Mouse (Mus musculus) olfactory bulb, adult 2 months (tissue): ENCODE measurements around the gene Cyp2c23. TPM values are rescaled to one million over a fixed set of nuclear protein-coding genes. Genes with fewer than 3 reads are reported as not detected.

Experiments
- H3K27ac ChIP-seq: fragments of 200-500 bp; 2 replicates; pipeline ENCODE4 v1.5.1; 2012; ENCODE audit warnings: low read depth, low read length; ENCODE audit not compliant: insufficient read depth
- H3K4me1 ChIP-seq: fragments of 200-500 bp; 2 replicates; pipeline ENCODE4 v1.6.1; 2012; ENCODE audit warnings: low read length; ENCODE audit not compliant: control insufficient read depth, insufficient read depth
- H3K4me3 ChIP-seq: fragments of 200-500 bp; 2 replicates; pipeline ENCODE4 v1.5.1; 2012; ENCODE audit warnings: mild to moderate bottlenecking, low read depth, low read length, moderate library complexity; ENCODE audit not compliant: insufficient read depth
- CTCF ChIP-seq: fragments of 200-500 bp; IDR thresholded peaks from 2 replicates; pipeline ENCODE4 v1.5.1; 2012; ENCODE audit warnings: low read depth, mild to moderate bottlenecking, low read length, moderate library complexity; ENCODE audit not compliant: insufficient read depth
- POLR2A ChIP-seq: fragments of 200-500 bp; IDR thresholded peaks from 2 replicates; pipeline ENCODE4 v1.6.1; 2012; ENCODE audit warnings: mild to moderate bottlenecking, low read depth, low read length, moderate library complexity; ENCODE audit not compliant: insufficient read depth
- WGBS: fragments of 180-500 bp; shearing (Covaris S2); methylation state at CpG from one replicate; pipeline ENCODE4 v1.1.7; 2018; 5-methylcytosine and 5-hydroxymethylcytosine counted together
- polyA plus RNA-seq: library from polyadenylated mRNA; stranded (reverse); fragments of >200 nt; gene quantifications from 2 replicates; pipeline ENCODE4 v1.2.4, GENCODE M21; 2012; ENCODE audit warnings: low replicate concordance; ENCODE audit not compliant: missing spikeins, insufficient read depth, insufficient read length

Cyp2c23 gene
- polyA plus RNA-seq, 1 experiment, result not detected

DNA sequence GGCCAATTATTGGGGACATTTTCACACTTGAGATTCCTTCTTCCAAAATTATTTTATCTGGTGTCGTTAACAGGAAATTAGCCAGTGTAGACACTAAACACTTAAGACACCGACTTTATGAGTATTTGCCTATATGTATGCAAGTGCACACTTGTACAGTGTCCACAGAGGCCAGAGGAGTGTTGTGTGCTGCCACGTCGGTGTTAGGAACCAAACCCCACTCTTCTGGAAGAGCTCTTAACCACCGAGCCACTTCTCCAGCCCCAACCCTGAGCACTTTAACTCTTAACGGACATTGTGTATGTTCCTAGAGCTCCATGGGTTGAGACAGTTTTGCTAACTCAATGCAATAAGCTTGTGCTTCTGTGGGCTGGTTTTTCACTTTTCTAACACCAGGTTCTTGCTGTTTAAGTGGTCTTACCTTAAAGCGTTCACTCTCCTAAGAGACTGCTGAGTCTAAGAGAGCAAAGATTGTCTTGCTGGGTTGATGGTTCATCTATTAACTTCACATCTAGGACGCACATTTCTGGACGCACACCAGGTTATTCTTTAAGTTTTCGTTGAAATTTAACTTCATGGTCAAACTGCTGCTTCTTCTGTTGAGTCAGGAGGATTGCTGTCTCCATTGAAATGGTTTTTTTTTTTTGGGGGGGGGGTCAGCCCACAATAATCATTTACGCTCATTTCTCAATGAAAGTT, 3.2 kb upstream of the Cyp2c23 start:
- WGBS, result 93% methylated on average over 11 of the region's 11 CpGs

DNA sequence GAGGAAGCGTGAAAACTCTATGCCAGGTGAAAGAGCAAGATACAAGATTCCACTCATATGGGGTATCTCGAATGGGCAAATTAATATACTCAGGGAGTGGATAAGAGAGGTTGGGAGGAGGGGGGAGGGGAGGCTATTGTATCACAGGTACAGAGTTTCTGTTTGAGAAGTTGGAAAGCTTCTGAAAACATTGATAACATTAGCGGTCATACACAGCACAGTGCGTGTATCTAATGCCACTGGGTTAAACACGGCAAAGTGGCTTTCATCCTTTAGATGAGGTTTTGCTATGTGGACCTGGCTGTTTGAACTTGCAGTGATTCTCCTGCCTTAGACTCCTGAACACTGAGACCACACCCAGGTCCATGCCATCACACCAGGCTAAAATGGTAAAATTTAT, 1.0 kb upstream of the Cyp2c23 start:
- TF ChIP-seq POLR2A, result no peak
- TF ChIP-seq CTCF, result no peak
- no peaks in the 10 kb centered on the region for H3K4me1 ChIP-seq
- no peak overlapping the region for H3K27ac ChIP-seq
- no peak overlapping the region for H3K4me3 ChIP-seq
- WGBS, result 91% methylated on average over 5 of the region's 5 CpGs

More for the DNA sequence above, 3.2 kb upstream of the Cyp2c23 start:
- no peaks in the 10 kb centered on the region for H3K4me1 ChIP-seq
- no peak overlapping the region for H3K27ac ChIP-seq
- no peak overlapping the region for H3K4me3 ChIP-seq
- TF ChIP-seq CTCF, result no peak
- TF ChIP-seq POLR2A, result no peak

DNA sequence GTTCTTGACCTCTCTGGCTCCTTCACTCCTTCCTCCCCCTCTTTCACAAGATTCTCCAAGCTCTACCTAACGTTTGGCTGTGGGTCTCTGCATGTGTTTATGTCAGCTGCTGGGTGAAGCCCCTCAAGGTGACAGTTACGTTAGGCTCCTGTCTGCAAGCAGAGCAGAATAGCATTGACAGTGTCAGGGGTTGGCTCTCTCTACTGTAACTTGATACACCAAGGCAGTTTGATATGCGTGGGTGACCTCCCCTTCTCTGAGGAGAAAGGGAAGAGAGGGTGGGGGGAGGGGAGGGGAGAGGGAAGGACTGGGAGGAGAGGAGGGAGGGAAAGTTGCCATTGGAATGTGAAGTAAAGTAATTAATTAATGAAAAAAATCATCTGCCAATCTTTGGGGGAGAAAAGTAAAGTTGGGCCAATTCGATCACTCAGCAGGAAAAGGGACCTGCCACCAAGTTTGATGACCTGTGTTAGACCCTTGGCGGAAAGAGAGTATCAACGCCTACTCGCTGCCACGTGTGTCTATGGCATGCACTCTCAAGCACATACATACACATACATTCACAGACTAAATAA, 2.0 kb downstream of the Cyp2c23 start:
- Histone ChIP-seq H3K4me3 (no peak overlapping the region), H3K27ac (no peak overlapping the region), H3K4me1 (no peaks in the 10 kb centered on the region)
- TF ChIP-seq POLR2A, result no peak
- no peak for TF ChIP-seq CTCF
- WGBS, result 87% methylated on average over 8 of the region's 8 CpGs

DNA sequence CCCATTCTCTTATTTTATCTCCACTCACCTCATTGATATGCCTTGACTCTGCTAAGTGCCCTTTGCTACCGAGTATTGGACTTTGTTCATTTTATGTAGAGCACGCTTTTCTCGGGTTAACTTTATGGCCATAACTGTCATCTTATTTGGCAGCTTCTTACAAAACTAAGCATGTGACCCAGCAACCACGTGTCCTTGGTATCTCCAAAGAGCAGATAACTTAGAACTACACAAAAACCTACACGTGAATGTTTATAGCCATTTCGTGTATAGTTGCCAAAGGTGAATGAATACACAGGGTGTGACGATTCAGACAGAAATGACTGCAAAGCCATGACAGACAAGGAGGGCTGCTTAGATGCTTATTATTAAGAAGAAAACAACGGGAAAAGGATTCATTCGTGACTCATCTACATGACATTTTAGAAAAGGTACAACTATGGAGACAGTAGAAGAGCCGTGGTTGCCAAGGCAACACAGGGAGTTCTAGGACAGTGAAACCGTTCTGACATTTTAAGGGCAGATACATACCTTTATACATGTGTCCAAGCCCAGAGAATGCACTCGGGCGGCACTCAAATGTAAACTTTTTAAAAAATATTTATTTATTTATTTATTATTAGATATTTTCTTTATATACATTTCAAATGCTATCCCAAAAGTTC, 4.0 kb downstream of the Cyp2c23 start:
- Histone ChIP-seq H3K4me3 (no peak overlapping the region), H3K27ac (no peak overlapping the region), H3K4me1 (no peaks in the 10 kb centered on the region)
- WGBS, result 83% methylated on average over 13 of the region's 13 CpGs
- TF ChIP-seq CTCF (no peak), POLR2A (no peak)

DNA sequence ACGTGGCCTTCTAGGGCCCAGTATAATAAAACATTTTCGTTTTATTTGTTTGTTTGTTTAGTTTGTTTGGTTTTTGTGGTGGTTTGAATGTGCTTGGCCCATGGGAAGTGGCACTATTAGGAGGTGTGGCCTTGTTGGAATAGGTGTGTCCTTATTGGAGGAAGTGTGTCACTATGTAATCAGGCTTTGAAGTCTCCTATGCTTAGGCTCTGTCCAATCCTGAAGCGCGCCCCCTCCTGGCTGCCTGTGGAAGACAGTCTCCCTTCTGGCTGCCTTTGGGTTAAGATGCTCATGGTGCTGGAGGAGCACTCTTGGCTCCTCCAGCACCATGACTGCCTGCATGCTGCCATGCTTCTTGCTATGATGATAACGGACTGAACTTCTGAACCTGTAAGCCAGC, 5.9 kb downstream of the Cyp2c23 start:
- H3K27ac ChIP-seq, result no peak overlapping the region
- no peak for TF ChIP-seq CTCF
- 77% methylated on average over 5 of the region's 5 CpGs for WGBS
- no peaks in the 10 kb centered on the region for H3K4me1 ChIP-seq
- H3K4me3 ChIP-seq, result no peak overlapping the region

DNA sequence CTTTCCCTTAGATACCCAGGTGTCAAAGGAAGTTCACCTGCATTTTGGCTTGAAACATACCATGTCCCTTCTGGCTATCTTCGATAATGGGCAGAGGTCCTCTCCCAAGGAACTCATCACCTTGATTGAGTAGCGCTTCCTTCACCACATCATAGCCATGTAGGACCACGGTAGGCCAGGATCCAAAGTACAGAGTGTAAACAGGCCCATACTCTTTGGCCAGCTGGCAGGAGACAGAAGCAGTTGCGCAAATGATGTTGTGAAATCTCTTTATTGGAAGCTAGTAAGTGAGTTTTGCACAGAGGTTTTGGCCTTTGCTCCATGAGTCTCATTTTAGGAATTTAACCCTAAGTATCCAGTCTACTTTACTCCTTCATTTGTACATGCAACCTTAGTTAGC, 7.5 kb downstream of the Cyp2c23 start:
- H3K4me1 ChIP-seq, result no peaks in the 10 kb centered on the region
- H3K4me3 ChIP-seq, result no peak overlapping the region
- WGBS, result 94% methylated on average over 4 of the region's 4 CpGs
- no peak overlapping the region for H3K27ac ChIP-seq
- no peak for TF ChIP-seq CTCF
- no peak for TF ChIP-seq POLR2A

DNA sequence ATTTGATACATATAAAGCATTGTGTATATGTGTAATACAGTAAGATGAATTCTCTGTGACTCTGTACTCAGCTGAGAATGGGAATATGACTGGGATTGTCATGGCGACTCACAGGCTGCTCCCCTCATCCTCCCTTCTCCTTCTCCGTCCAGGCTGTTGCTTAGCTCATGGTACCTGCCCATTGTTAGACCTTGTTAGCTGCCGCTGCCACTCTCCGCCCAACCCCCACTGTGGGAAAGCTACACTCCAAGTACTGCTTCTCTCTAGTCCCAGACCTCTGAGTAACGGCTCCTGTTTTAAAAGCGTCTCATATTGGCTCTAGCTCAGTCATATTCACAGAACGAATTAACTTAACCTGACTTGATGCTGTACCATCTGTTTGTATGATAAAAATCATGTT, 9.3 kb downstream of the Cyp2c23 start:
- WGBS, result 61% methylated on average over 7 of the region's 7 CpGs
- Histone ChIP-seq H3K4me1 (no peaks in the 10 kb centered on the region), H3K27ac (no peak overlapping the region), H3K4me3 (no peak overlapping the region)
- TF ChIP-seq CTCF (no peak), POLR2A (no peak)

DNA sequence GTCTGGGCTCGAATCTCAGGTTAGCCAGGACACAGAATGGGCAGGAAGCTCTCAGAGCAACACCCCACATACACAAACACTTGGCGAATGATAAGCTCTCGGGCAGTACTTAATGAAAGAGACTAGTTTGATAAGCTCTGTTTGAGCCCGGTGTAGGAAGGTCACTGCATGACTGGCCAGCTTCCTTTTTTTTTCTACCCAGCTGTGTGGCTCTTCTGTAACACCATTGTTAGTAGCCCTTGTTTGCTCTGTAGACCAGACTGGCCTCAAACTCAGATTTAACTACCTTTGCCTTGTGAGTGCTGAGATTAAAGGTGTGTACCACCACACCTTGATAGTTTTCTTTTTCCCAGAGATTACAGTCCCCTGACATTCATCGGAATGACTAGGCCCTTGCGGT, 15.1 kb downstream of the Cyp2c23 start:
- TF ChIP-seq CTCF (no peak), POLR2A (no peak)

DNA sequence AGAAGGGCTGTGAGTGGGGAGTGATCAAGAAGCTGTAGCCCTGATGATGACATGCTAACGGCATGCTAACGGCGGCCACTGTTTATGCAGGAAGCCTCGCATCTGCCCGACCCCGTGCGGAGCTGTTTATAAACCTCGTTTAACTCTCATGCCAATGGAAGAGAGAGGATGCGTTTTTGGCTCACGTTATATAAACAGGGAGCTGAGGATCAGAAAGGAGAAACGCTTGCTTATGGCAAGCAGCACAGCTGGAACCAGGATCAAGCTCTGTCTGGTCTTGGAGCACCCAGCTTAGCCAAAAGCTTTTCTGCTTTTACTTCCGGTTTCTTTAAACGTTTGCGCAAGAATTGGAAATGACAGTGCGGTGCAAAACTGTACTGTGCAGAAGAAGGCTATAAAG, 20.2 kb downstream of the Cyp2c23 start:
- Histone ChIP-seq H3K4me1 (no peaks in the 10 kb centered on the region), H3K27ac (no peak overlapping the region), H3K4me3 (no peak overlapping the region)
- WGBS, result 47% methylated on average over 15 of the region's 15 CpGs
- TF ChIP-seq POLR2A (no peak), CTCF (no peak)

More for the DNA sequence above, 15.1 kb downstream of the Cyp2c23 start:
- no peaks in the 10 kb centered on the region for H3K4me1 ChIP-seq
- H3K4me3 ChIP-seq, result no peak overlapping the region
- H3K27ac ChIP-seq, result no peak overlapping the region
- 89% methylated on average over 6 of the region's 6 CpGs for WGBS

DNA sequence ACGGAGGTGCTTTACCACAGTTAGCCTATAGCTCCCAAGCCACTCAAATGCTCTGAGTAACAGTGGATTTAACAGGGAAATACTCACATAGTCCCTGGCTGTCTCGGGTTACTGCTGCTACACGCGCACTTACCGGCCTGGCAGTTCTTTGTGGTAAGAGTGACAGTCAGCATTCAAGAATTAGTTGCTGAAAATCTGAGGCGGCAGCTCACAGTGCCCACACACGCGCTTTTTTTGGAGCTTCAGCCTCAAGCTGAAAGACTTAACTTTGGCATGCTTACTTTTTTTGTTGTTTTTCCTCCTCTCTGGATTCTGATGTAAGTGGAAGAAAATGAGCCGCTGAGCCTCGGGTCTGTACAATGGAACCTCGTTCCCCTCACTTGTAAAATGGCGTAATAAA, 21.8 kb downstream of the Cyp2c23 start:
- TF ChIP-seq POLR2A, result no peak
- no peak for TF ChIP-seq CTCF
- H3K27ac ChIP-seq, result no peak overlapping the region
- H3K4me3 ChIP-seq, result no peak overlapping the region
- 37% methylated on average over 12 of the region's 12 CpGs for WGBS
- H3K4me1 ChIP-seq, result no peaks in the 10 kb centered on the region
